Mouse (Mus musculus) intestine, embryonic 16.5 days (tissue): ENCODE measurements around the gene Pus1. TPM values are rescaled to one million over a fixed set of nuclear protein-coding genes. Genes with fewer than 3 reads are reported as not detected.

Source experiments
- ATAC-seq: fragments of 200-750 bp; cut with Nextera tagmentation; 2 replicates; pipeline ENCODE4 v1.8.0; 2017; ENCODE audit warnings: moderate TSS enrichment, moderate library complexity
- H3K27ac ChIP-seq: fragments of 300-500 bp; sonication (generic); 2 replicates; pipeline ENCODE4 v1.5.1; 2014; ENCODE audit warnings: mild to moderate bottlenecking, low read length
- H3K27me3 ChIP-seq: fragments of 300-500 bp; sonication (generic); replicated peaks from 2 replicates; pipeline ENCODE4 v1.6.1; 2014; ENCODE audit warnings: low read length, control low read depth, mixed read lengths; ENCODE audit not compliant: control insufficient read depth, insufficient read depth
- H3K36me3 ChIP-seq: fragments of 300-500 bp; sonication (generic); 2 replicates; pipeline ENCODE4 v1.6.1; 2014; ENCODE audit warnings: low read length, control low read depth; ENCODE audit not compliant: control insufficient read depth, insufficient read depth
- H3K4me1 ChIP-seq: fragments of 300-500 bp; sonication (generic); 2 replicates; pipeline ENCODE4 v1.6.1; 2014; ENCODE audit warnings: low read length, control low read depth, mixed read lengths; ENCODE audit not compliant: control insufficient read depth, insufficient read depth
- H3K4me2 ChIP-seq: fragments of 300-500 bp; sonication (generic); 2 replicates; pipeline ENCODE4 v1.6.1; 2014; ENCODE audit warnings: low read depth, low read length, control low read depth
- H3K4me3 ChIP-seq: fragments of 300-500 bp; sonication (generic); 2 replicates; pipeline ENCODE4 v1.5.1; 2014; ENCODE audit warnings: mild to moderate bottlenecking, low read length
- H3K9ac ChIP-seq: fragments of 300-500 bp; sonication (generic); 2 replicates; pipeline ENCODE4 v1.6.1; 2014; ENCODE audit warnings: low read depth, low read length
- H3K9me3 ChIP-seq: fragments of 300-500 bp; sonication (generic); 2 replicates; pipeline ENCODE4 v1.6.1; 2016; ENCODE audit warnings: low read length, control low read depth; ENCODE audit not compliant: control insufficient read depth
- WGBS: fragments of 180-500 bp; shearing (Covaris S2); extraction: QIAGEN DNeasy Blood & Tissue Kit; methylation state at CpG from one replicate; pipeline ENCODE4 v1.1.7; 2014; 5-methylcytosine and 5-hydroxymethylcytosine counted together
- polyA plus RNA-seq: library from polyadenylated mRNA; unstranded; fragments of >200 nt; fragmentation: Nextera tagmentation; extraction: Ambion mirVana; gene quantifications from 2 replicates; pipeline ENCODE4 v1.2.1, GENCODE M21; 2015

Pus1 gene
- polyA plus RNA-seq, 1 experiment from 2014 or later, result 66.8 TPM

GRCm38 (mm10) chr5:110806676-110807075 is 26.2 kb upstream of the Pus1 start:
- Histone ChIP-seq H3K36me3 (peaks cover 3% of the 10 kb centered on the region; the same call in 1 of the 2 replicates), H3K4me2 (no peak overlapping the region), H3K4me1 (peaks cover 19% of the 10 kb centered on the region), H3K27ac (no peak overlapping the region), H3K27me3 (no peaks in the 10 kb centered on the region), H3K9ac (no peak overlapping the region), H3K4me3 (no peak overlapping the region), H3K9me3 (no peaks in the 10 kb centered on the region)
- ATAC-seq, result no peak
- WGBS, result 88% methylated on average over 1 of the region's 1 CpGs

- Histone ChIP-seq H3K27ac (no peak overlapping the region), H3K4me3 (no peak overlapping the region), H3K4me1 (peaks cover 19% of the 10 kb centered on the region), H3K36me3 (peaks cover 3% of the 10 kb centered on the region; the same call in 1 of the 2 replicates), H3K9ac (no peak overlapping the region), H3K27me3 (no peaks in the 10 kb centered on the region), H3K4me2 (no peak overlapping the region), H3K9me3 (no peaks in the 10 kb centered on the region)
- 80% methylated on average over 4 of the region's 4 CpGs for WGBS
- ATAC-seq, result no peak
Observed at GRCm38 (mm10) chr5:110806154-110806553, 25.7 kb upstream of the Pus1 start.

GRCm38 (mm10) chr5:110804012-110804743 is 23.7 kb upstream of the Pus1 start:
- Histone ChIP-seq H3K27ac (no peak overlapping the region), H3K9me3 (no peaks in the 10 kb centered on the region), H3K4me1 (peaks cover 22% of the 10 kb centered on the region), H3K9ac (no peak overlapping the region), H3K4me2 (no peak overlapping the region), H3K27me3 (no peaks in the 10 kb centered on the region), H3K36me3 (peaks cover 3% of the 10 kb centered on the region; the same call in 1 of the 2 replicates), H3K4me3 (no peak overlapping the region)
- WGBS, result 85% methylated on average over 7 of the region's 7 CpGs
- ATAC-seq, result no peak

- ATAC-seq, result no peak
- Histone ChIP-seq H3K27me3 (no peaks in the 10 kb centered on the region), H3K4me3 (no peak overlapping the region), H3K9me3 (no peaks in the 10 kb centered on the region), H3K36me3 (peaks cover 8% of the 10 kb centered on the region), H3K27ac (no peak overlapping the region), H3K4me1 (peaks cover 11% of the 10 kb centered on the region), H3K9ac (no peak overlapping the region), H3K4me2 (no peak overlapping the region)
Observed at GRCm38 (mm10) chr5:110802809-110803208, 22.4 kb upstream of the Pus1 start.

- H3K27me3 ChIP-seq, result no peaks in the 10 kb centered on the region
- H3K9ac ChIP-seq, result no peak overlapping the region
- ATAC-seq, result no peak
- H3K27ac ChIP-seq, result no peak overlapping the region
- H3K4me2 ChIP-seq, result no peak overlapping the region
- peaks cover 4% of the 10 kb centered on the region for H3K4me1 ChIP-seq
- 64% methylated on average over 4 of the region's 4 CpGs for whole genome bisulfite sequencing
- peaks cover 8% of the 10 kb centered on the region for H3K36me3 ChIP-seq
- H3K9me3 ChIP-seq, result no peaks in the 10 kb centered on the region
- H3K4me3 ChIP-seq, result no peak overlapping the region
Observed at GRCm38 (mm10) chr5:110802186-110802585, 21.7 kb upstream of the Pus1 start.

- Histone ChIP-seq H3K4me1 (peaks cover 4% of the 10 kb centered on the region; the same call in 1 of the 2 replicates), H3K4me2 (no peak overlapping the region), H3K4me3 (no peak overlapping the region), H3K36me3 (peaks cover 13% of the 10 kb centered on the region), H3K9ac (no peak overlapping the region), H3K27me3 (no peaks in the 10 kb centered on the region), H3K9me3 (no peaks in the 10 kb centered on the region), H3K27ac (no peak overlapping the region)
- WGBS, result 82% methylated on average over 3 of the region's 3 CpGs
- ATAC-seq, result peak; percentile 33; the same call in 1 of the 2 replicates
Observed at GRCm38 (mm10) chr5:110801036-110801624, 20.7 kb upstream of the Pus1 start.

GRCm38 (mm10) chr5:110797696-110798095 is 17.2 kb upstream of the Pus1 start:
- Histone ChIP-seq H3K4me3 (no peak overlapping the region), H3K27ac (no peak overlapping the region), H3K36me3 (peaks cover 33% of the 10 kb centered on the region), H3K9me3 (no peaks in the 10 kb centered on the region), H3K9ac (no peak overlapping the region), H3K27me3 (no peaks in the 10 kb centered on the region), H3K4me1 (0 out of 2 replicates have a peak, but pooled peaks cover 4% of the 10 kb centered on the region), H3K4me2 (no peak overlapping the region)
- 69% methylated on average over 4 of the region's 4 CpGs for WGBS
- peak; percentile 70 for ATAC-seq

GRCm38 (mm10) chr5:110794363-110794762 is 13.9 kb upstream of the Pus1 start:
- Histone ChIP-seq H3K9me3 (no peaks in the 10 kb centered on the region), H3K27ac (no peak overlapping the region), H3K4me1 (no peaks in the 10 kb centered on the region), H3K4me3 (no peak overlapping the region), H3K4me2 (no peak overlapping the region), H3K27me3 (no peaks in the 10 kb centered on the region), H3K9ac (no peak overlapping the region), H3K36me3 (peaks cover 48% of the 10 kb centered on the region)
- ATAC-seq, result no peak
- 91% methylated on average over 7 of the region's 7 CpGs for WGBS

- H3K27me3 ChIP-seq, result no peaks in the 10 kb centered on the region
- no peak overlapping the region for H3K27ac ChIP-seq
- 60% methylated on average over 5 of the region's 5 CpGs for WGBS
- H3K9ac ChIP-seq, result no peak overlapping the region
- no peaks in the 10 kb centered on the region for H3K9me3 ChIP-seq
- H3K4me2 ChIP-seq, result no peak overlapping the region
- peaks cover 34% of the 10 kb centered on the region for H3K36me3 ChIP-seq
- no peaks in the 10 kb centered on the region for H3K4me1 ChIP-seq
- no peak overlapping the region for H3K4me3 ChIP-seq
- peak; percentile 61 for ATAC-seq
Observed at GRCm38 (mm10) chr5:110788684-110789083, 8.2 kb upstream of the Pus1 start.
